Mouse (Mus musculus) stomach, embryonic 16.5 days (tissue): Measurements from ENCODE around the gene Gm20390. TPM values are rescaled to one million over a fixed set of nuclear protein-coding genes. Genes with fewer than 3 reads are reported as not detected.

ENCODE experiments used
- ATAC-seq: fragments of 200-750 bp; cut with Nextera tagmentation; 2 replicates; pipeline ENCODE4 v1.8.0; 2017; ENCODE audit warnings: moderate number of reproducible peaks, moderate TSS enrichment; ENCODE audit not compliant: insufficient read depth, low FRiP score
- H3K27ac ChIP-seq: fragments of 300-500 bp; sonication (generic); 2 replicates; pipeline ENCODE4 v1.5.1; 2014; ENCODE audit warnings: low read length
- H3K27me3 ChIP-seq: fragments of 300-500 bp; sonication (generic); 2 replicates; pipeline ENCODE4 v1.6.1; 2014; ENCODE audit warnings: low read length, control low read depth, mixed read lengths; ENCODE audit not compliant: control insufficient read depth, insufficient read depth
- H3K36me3 ChIP-seq: fragments of 300-500 bp; sonication (generic); 2 replicates; pipeline ENCODE4 v1.6.1; 2014; ENCODE audit warnings: low read length; ENCODE audit not compliant: control insufficient read depth, insufficient read depth
- H3K4me1 ChIP-seq: fragments of 300-500 bp; sonication (generic); 2 replicates; pipeline ENCODE4 v1.6.1; 2014; ENCODE audit warnings: low read length, control low read depth, mixed read lengths; ENCODE audit not compliant: control insufficient read depth, insufficient read depth
- H3K4me2 ChIP-seq: fragments of 300-500 bp; sonication (generic); 2 replicates; pipeline ENCODE4 v1.6.1; 2014; ENCODE audit warnings: low read depth, low read length, mixed read lengths
- H3K4me3 ChIP-seq: fragments of 300-500 bp; sonication (generic); replicated peaks from 2 replicates; pipeline ENCODE4 v1.5.1; 2014; ENCODE audit warnings: mild to moderate bottlenecking, low read length
- H3K9ac ChIP-seq: fragments of 300-500 bp; sonication (generic); 2 replicates; pipeline ENCODE4 v1.6.1; 2014; ENCODE audit warnings: low read length
- H3K9me3 ChIP-seq: fragments of 300-500 bp; sonication (generic); replicated peaks from 2 replicates; pipeline ENCODE4 v1.6.1; 2016; ENCODE audit warnings: low read length, control low read depth; ENCODE audit not compliant: control insufficient read depth
- WGBS: fragments of 180-500 bp; shearing (Covaris S2); extraction: QIAGEN DNeasy Blood & Tissue Kit; methylation state at CpG from one replicate; pipeline ENCODE4 v1.1.7; 2014; 5-methylcytosine and 5-hydroxymethylcytosine counted together
- polyA plus RNA-seq: library from polyadenylated mRNA; unstranded; fragments of >200 nt; fragmentation: Nextera tagmentation; extraction: Ambion mirVana; gene quantifications from 2 replicates; pipeline ENCODE4 v1.2.1, GENCODE M21; 2015

Gm20390 gene
- polyA plus RNA-seq, 1 experiment from 2014 or later = 325 TPM

GRCm38 (mm10) chr11:93911603-93912002 is 56.5 kb downstream of the Gm20390 start:
- H3K9me3 ChIP-seq = no peaks in the 10 kb centered on the region
- 86% methylated on average over 3 of the region's 3 CpGs for WGBS
- no peak for ATAC-seq
- H3K4me3 ChIP-seq = no peak overlapping the region
- no peak overlapping the region for H3K27ac ChIP-seq
- 0 out of 2 replicates have a peak, but pooled peaks cover 18% of the 10 kb centered on the region for H3K36me3 ChIP-seq
- H3K27me3 ChIP-seq = no peaks in the 10 kb centered on the region
- no peak overlapping the region for H3K4me2 ChIP-seq
- H3K9ac ChIP-seq = no peak overlapping the region
- no peaks in the 10 kb centered on the region for H3K4me1 ChIP-seq

- Histone ChIP-seq H3K4me1 (no peaks in the 10 kb centered on the region), H3K4me3 (no peak overlapping the region), H3K27ac (no peak overlapping the region), H3K9me3 (no peaks in the 10 kb centered on the region), H3K36me3 (0 out of 2 replicates have a peak, but pooled peaks cover 19% of the 10 kb centered on the region), H3K4me2 (no peak overlapping the region), H3K9ac (no peak overlapping the region), H3K27me3 (no peaks in the 10 kb centered on the region)
- ATAC-seq = no peak
- WGBS = 86% methylated on average over 9 of the region's 9 CpGs
These were observed 59.3 kb downstream of the Gm20390 start for GRCm38 (mm10) chr11:93908829-93909228.

GRCm38 (mm10) chr11:93907839-93908238 is 60.3 kb downstream of the Gm20390 start:
- Histone ChIP-seq H3K27me3 (no peaks in the 10 kb centered on the region), H3K4me1 (no peaks in the 10 kb centered on the region), H3K9ac (no peak overlapping the region), H3K4me3 (no peak overlapping the region), H3K9me3 (no peaks in the 10 kb centered on the region), H3K27ac (no peak overlapping the region), H3K36me3 (0 out of 2 replicates have a peak, but pooled peaks cover 19% of the 10 kb centered on the region), H3K4me2 (no peak overlapping the region)
- no peak for ATAC-seq
- 70% methylated on average over 3 of the region's 3 CpGs for WGBS

- H3K27ac ChIP-seq = no peak overlapping the region
- 76% methylated on average over 4 of the region's 4 CpGs for WGBS
- ATAC-seq = no peak
- H3K36me3 ChIP-seq = 0 out of 2 replicates have a peak, but pooled peaks cover 19% of the 10 kb centered on the region
- no peak overlapping the region for H3K4me3 ChIP-seq
- no peaks in the 10 kb centered on the region for H3K27me3 ChIP-seq
- H3K9me3 ChIP-seq = no peaks in the 10 kb centered on the region
- H3K4me2 ChIP-seq = no peak overlapping the region
- H3K9ac ChIP-seq = no peak overlapping the region
- H3K4me1 ChIP-seq = no peaks in the 10 kb centered on the region
These were observed 61.3 kb downstream of the Gm20390 start for GRCm38 (mm10) chr11:93906834-93907233.

Other genes with a start within 250 kb of the Gm20390 start
- gene Utp18, start 82.5 kb downstream of the Gm20390 start, polyA plus RNA-seq = 15.1 and 18.9 TPM in 2 replicates
- gene Mbtd1, start 82.4 kb downstream of the Gm20390 start, polyA plus RNA-seq = 19.0 and 20.2 TPM in 2 replicates
- 287 and 314 TPM in 2 replicates for gene Nme2, start 12.0 kb downstream of the Gm20390 start, polyA plus RNA-seq
- gene Nme1, start 228 bp upstream of the Gm20390 start, polyA plus RNA-seq = 136 and 162 TPM in 2 replicates
- gene Spag9, start 27.8 kb upstream of the Gm20390 start, polyA plus RNA-seq = 26.1 and 31.0 TPM in 2 replicates
- gene Tob1, start 243.2 kb upstream of the Gm20390 start, polyA plus RNA-seq = 35.9 and 42.3 TPM in 2 replicates